22 mouse cellular contexts compared by ENCODE assay signal in genomic region chr4:30789976-30790657, GRCm38 (mm10).
DNase-seq lines count a peak whose midpoint lies in the region; ATAC-seq and TF ChIP-seq lines count a peak whose summit lies in the region.
"Had no signal": no experiment of that assay in that cellular context is flagged by ENCODE, and none has a peak within 500 bp of the region (broad histone marks: within the 10 kb centered on the region; RNA-seq: fewer than 3 reads in every experiment).

No protein-coding gene starts in this region.

- H3K9me3 ChIP-seq in midbrain, embryonic 12.5 days: no peaks in the 10 kb centered on the region
- H3K9me3 ChIP-seq: heart, embryonic 13.5 days; liver, embryonic 12.5 days; stomach, embryonic 15.5 days had no signal

- H3K36me3 ChIP-seq in heart, adult 2 months (ENCODE audit: control insufficient read depth, insufficient read depth, low read length): no peaks in the 10 kb centered on the region
- no peaks in the 10 kb centered on the region for H3K36me3 ChIP-seq in midbrain, embryonic 12.5 days
- H3K36me3 ChIP-seq: heart, embryonic 13.5 days; liver, embryonic 12.5 days; stomach, embryonic 15.5 days had no signal

- no peak overlapping the region for H3K4me3 ChIP-seq in heart, adult 2 months
- H3K4me3 ChIP-seq in midbrain, embryonic 12.5 days: no peak overlapping the region
- H3K4me3 ChIP-seq: heart, embryonic 13.5 days; layer of hippocampus, adult 2 months; liver, embryonic 12.5 days; stomach, embryonic 15.5 days had no signal

- no peak overlapping the region for H3K27ac ChIP-seq in heart, adult 2 months
- H3K27ac ChIP-seq in midbrain, embryonic 12.5 days (replicated peaks): peak overlapping the region; percentile 20; the same call in 1 of the 2 replicates
- H3K27ac ChIP-seq: heart, embryonic 13.5 days; layer of hippocampus, adult 2 months; liver, embryonic 12.5 days; macrophage; stomach, embryonic 15.5 days had no signal

- TF ChIP-seq CTCF in heart, adult 2 months (IDR thresholded peaks at IDR 0.05): no peak
- no peak for TF ChIP-seq CTCF in brain, embryonic 14.5 days (IDR thresholded peaks at IDR 0.05; ENCODE audit: borderline replicate concordance, extremely low read depth, insufficient read depth, insufficient read length)

- H3K4me1 ChIP-seq in heart, adult 2 months (ENCODE audit: control insufficient read depth, insufficient read depth, low read length): no peaks in the 10 kb centered on the region
- peaks cover 9% of the 10 kb centered on the region for H3K4me1 ChIP-seq in midbrain, embryonic 12.5 days
- H3K4me1 ChIP-seq: heart, embryonic 13.5 days; liver, embryonic 12.5 days; stomach, embryonic 15.5 days had no signal

- peak; percentile 22 for DNase-seq in heart, adult 11 months
- DNase-seq in heart, adult 2 months: no peak
- peak; percentile 72 for DNase-seq in brain, embryonic 14.5 days (ENCODE audit: low read depth)
- DNase-seq in embryo, embryonic 9.5 days (ENCODE audit: extremely low spot score): peak; percentile 25
- no peak for DNase-seq in right cerebral cortex, adult 2 months (ENCODE audit: low spot score in 2 of 2)
- no peak for DNase-seq in right cerebral cortex, postnatal 25 days
- DNase-seq: adrenal gland, postnatal 14 days; cerebellum, adult 8-10 months; heart, postnatal 4 days; kidney, postnatal 10 days; lung, embryonic 14.5 days; right cerebral cortex, adult 18-20 months had no signal

- H3K4me2 ChIP-seq in midbrain, embryonic 12.5 days (replicated peaks): no peak overlapping the region
- H3K4me2 ChIP-seq: heart, embryonic 13.5 days; liver, embryonic 12.5 days; lung, embryonic 14.5 days; stomach, embryonic 15.5 days had no signal

- 53% methylated on average over 5 of the region's 5 CpGs for WGBS in heart, adult 2 months
- WGBS in midbrain, embryonic 12.5 days: 16% methylated on average over 5 of the region's 5 CpGs

- TF ChIP-seq EP300 in heart, adult 2 months (IDR thresholded peaks at IDR 0.05; ENCODE audit: insufficient read depth, low read depth, low read length): no peak

- intact Hi-C loops in heart, adult 2 months (cut with DNase I): no loop called here

- no peak overlapping the region for H3K9ac ChIP-seq in heart, adult 2 months (ENCODE audit: low read depth, low read length)
- H3K9ac ChIP-seq in midbrain, embryonic 12.5 days (replicated peaks): no peak overlapping the region
- H3K9ac ChIP-seq: heart, embryonic 13.5 days; liver, embryonic 12.5 days; lung, embryonic 14.5 days; stomach, embryonic 15.5 days had no signal

- H3K79me2 ChIP-seq in heart, adult 2 months (replicated peaks; ENCODE audit: control insufficient read depth, insufficient read depth, low read length): no peaks in the 10 kb centered on the region

- peak; percentile 69 for ATAC-seq in midbrain, embryonic 12.5 days (ENCODE audit: low FRiP score, low read depth)
- ATAC-seq in erythroblast, adult 5-6 weeks (replicated peaks; ENCODE audit: low FRiP score, poor library complexity, severe bottlenecking): no peak
- ATAC-seq: activated CD4-positive, CD25-positive, alpha-beta regulatory T cell, adult 4 months; intestine, postnatal 0 days; liver, embryonic 12.5 days; Patski had no signal

- no peaks in the 10 kb centered on the region for H3K27me3 ChIP-seq in heart, adult 2 months (ENCODE audit: control insufficient read depth, insufficient read depth, low read length)
- no peaks in the 10 kb centered on the region for H3K27me3 ChIP-seq in midbrain, embryonic 12.5 days
- H3K27me3 ChIP-seq: heart, embryonic 13.5 days; liver, embryonic 12.5 days; Patski; stomach, embryonic 15.5 days had no signal

- TF ChIP-seq POLR2A in heart, adult 2 months (IDR thresholded peaks at IDR 0.05; ENCODE audit: insufficient read depth, low read depth, low read length): no peak
- TF ChIP-seq POLR2A in brain, embryonic 14.5 days (IDR thresholded peaks at IDR 0.05; ENCODE audit: borderline replicate concordance, extremely low read depth, insufficient read depth, insufficient read length, poor library complexity, severe bottlenecking): no peak

Comparison
In these comparisons a context has a peak if more than half of its experiments do, and no peak if none do; other contexts are left out.
1. DNase-seq: peak in heart, adult 11 months (single experiment), brain, embryonic 14.5 days (single experiment) and embryo, embryonic 9.5 days (single experiment); none in heart, adult 2 months (0 of 2), right cerebral cortex, adult 2 months (0 of 2) and right cerebral cortex, postnatal 25 days (single experiment).